Mouse (Mus musculus): ENCODE results near the gene Cfap74. TPM values are rescaled to one million over a fixed set of nuclear protein-coding genes. Genes with fewer than 3 reads are reported as not detected.

Gene Cfap74
- polyA plus RNA-seq, 1 experiment: not detected

GRCm38 (mm10) chr4:155463611-155464010 is 54.6 kb downstream of the Cfap74 start:
- TF ChIP-seq TAL1 (IDR thresholded peaks at IDR 0.05; ENCODE audit: low read length) (no peak), GATA1 (IDR thresholded peaks at IDR 0.05; ENCODE audit: low read length) (no peak)
- H3K4me1 ChIP-seq (ENCODE audit: control insufficient read depth): no peaks in the 10 kb centered on the region; the same call in 1 of the 2 replicates
- no peak overlapping the region for H3K4me3 ChIP-seq (replicated peaks)
- H3K27me3 ChIP-seq (ENCODE audit: control insufficient read depth): peaks cover 4% of the 10 kb centered on the region; the same call in 1 of the 2 replicates
- H3K9me3 ChIP-seq (ENCODE audit: control insufficient read depth, low read length): no peaks in the 10 kb centered on the region
- H3K36me3 ChIP-seq (ENCODE audit: control insufficient read depth): no peaks in the 10 kb centered on the region

DNA sequence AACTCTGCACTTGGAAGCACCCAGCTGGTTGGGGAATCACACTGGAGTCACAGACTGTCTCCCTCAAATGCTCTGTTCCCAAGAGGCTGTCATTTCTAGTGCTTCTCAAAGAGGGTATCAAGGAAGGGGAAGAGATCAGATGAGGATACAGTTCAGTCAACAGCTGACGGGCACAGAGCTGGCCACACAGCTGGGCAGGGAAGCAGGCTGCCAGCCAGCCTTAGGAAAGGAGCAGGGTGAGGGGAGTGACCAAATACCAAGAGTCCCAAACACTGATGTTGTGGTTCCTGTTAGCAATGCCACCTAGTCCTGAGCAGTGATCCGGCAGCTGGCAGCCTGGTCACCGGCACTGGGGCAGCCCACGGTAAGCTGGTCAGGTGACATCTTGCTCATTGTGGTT is 55.1 kb downstream of the Cfap74 start:
- H3K36me3 ChIP-seq (ENCODE audit: control insufficient read depth): no peaks in the 10 kb centered on the region
- no peak overlapping the region for H3K4me3 ChIP-seq (replicated peaks)
- peaks cover 5% of the 10 kb centered on the region for H3K27me3 ChIP-seq (ENCODE audit: control insufficient read depth)
- TF ChIP-seq TAL1 (IDR thresholded peaks at IDR 0.05; ENCODE audit: low read length) (no peak), GATA1 (IDR thresholded peaks at IDR 0.05; ENCODE audit: low read length) (no peak)
- no peaks in the 10 kb centered on the region for H3K9me3 ChIP-seq (ENCODE audit: control insufficient read depth, low read length)
- H3K4me1 ChIP-seq (ENCODE audit: control insufficient read depth): peaks cover 3% of the 10 kb centered on the region

- H3K9me3 ChIP-seq (ENCODE audit: control insufficient read depth, low read length): no peaks in the 10 kb centered on the region
- no peak for TF ChIP-seq GATA1 (IDR thresholded peaks at IDR 0.05; ENCODE audit: low read length)
- peaks cover 9% of the 10 kb centered on the region for H3K4me1 ChIP-seq (ENCODE audit: control insufficient read depth)
- no peaks in the 10 kb centered on the region for H3K36me3 ChIP-seq (ENCODE audit: control insufficient read depth)
- no peak overlapping the region for H3K4me3 ChIP-seq (replicated peaks)
- H3K27me3 ChIP-seq (ENCODE audit: control insufficient read depth): peaks cover 20% of the 10 kb centered on the region
These were observed 56.6 kb downstream of the Cfap74 start for GRCm38 (mm10) chr4:155465607-155466006.

- no peak for TF ChIP-seq TAL1 (IDR thresholded peaks at IDR 0.05; ENCODE audit: low read length)
- no peak for TF ChIP-seq GATA1 (IDR thresholded peaks at IDR 0.05; ENCODE audit: low read length)
- Histone ChIP-seq H3K36me3 (ENCODE audit: control insufficient read depth) (no peaks in the 10 kb centered on the region), H3K4me1 (ENCODE audit: control insufficient read depth) (peaks cover 9% of the 10 kb centered on the region), H3K27me3 (ENCODE audit: control insufficient read depth) (peaks cover 20% of the 10 kb centered on the region), H3K9me3 (ENCODE audit: control insufficient read depth, low read length) (no peaks in the 10 kb centered on the region), H3K4me3 (replicated peaks) (no peak overlapping the region)
These were observed 57.1 kb downstream of the Cfap74 start for GRCm38 (mm10) chr4:155466080-155466479.

GRCm38 (mm10) chr4:155467237-155468010 is 58.4 kb downstream of the Cfap74 start:
- TF ChIP-seq GATA1 (IDR thresholded peaks at IDR 0.05; ENCODE audit: low read length) (no peak), TAL1 (IDR thresholded peaks at IDR 0.05; ENCODE audit: low read length) (no peak)
- Histone ChIP-seq H3K27me3 (ENCODE audit: control insufficient read depth) (peaks cover 21% of the 10 kb centered on the region), H3K36me3 (ENCODE audit: control insufficient read depth) (no peaks in the 10 kb centered on the region), H3K4me3 (replicated peaks) (no peak overlapping the region), H3K9me3 (ENCODE audit: control insufficient read depth, low read length) (no peaks in the 10 kb centered on the region), H3K4me1 (ENCODE audit: control insufficient read depth) (peaks cover 9% of the 10 kb centered on the region)

GRCm38 (mm10) chr4:155468952-155469351 is 60.0 kb downstream of the Cfap74 start, which contains the start of gene Tmem52:
Gene Tmem52 (plus strand): TSS chr4:155469114.
- no peak for TF ChIP-seq TAL1 (IDR thresholded peaks at IDR 0.05; ENCODE audit: low read length)
- Histone ChIP-seq H3K27me3 (ENCODE audit: control insufficient read depth) (peaks cover 23% of the 10 kb centered on the region), H3K9me3 (ENCODE audit: control insufficient read depth, low read length) (no peaks in the 10 kb centered on the region)

GRCm38 (mm10) chr4:155469590-155470262 is 60.7 kb downstream of the Cfap74 start:
- no peaks in the 10 kb centered on the region for H3K36me3 ChIP-seq (ENCODE audit: control insufficient read depth)

More at GRCm38 (mm10) chr4:155468952-155469351, 60.0 kb downstream of the Cfap74 start, which contains the start of gene Tmem52:
- Histone ChIP-seq H3K36me3 (ENCODE audit: control insufficient read depth) (no peaks in the 10 kb centered on the region), H3K4me3 (replicated peaks) (peak within 1 kb of the TSS; percentile 63), H3K4me1 (ENCODE audit: control insufficient read depth) (peaks cover 9% of the 10 kb centered on the region)

DNA sequence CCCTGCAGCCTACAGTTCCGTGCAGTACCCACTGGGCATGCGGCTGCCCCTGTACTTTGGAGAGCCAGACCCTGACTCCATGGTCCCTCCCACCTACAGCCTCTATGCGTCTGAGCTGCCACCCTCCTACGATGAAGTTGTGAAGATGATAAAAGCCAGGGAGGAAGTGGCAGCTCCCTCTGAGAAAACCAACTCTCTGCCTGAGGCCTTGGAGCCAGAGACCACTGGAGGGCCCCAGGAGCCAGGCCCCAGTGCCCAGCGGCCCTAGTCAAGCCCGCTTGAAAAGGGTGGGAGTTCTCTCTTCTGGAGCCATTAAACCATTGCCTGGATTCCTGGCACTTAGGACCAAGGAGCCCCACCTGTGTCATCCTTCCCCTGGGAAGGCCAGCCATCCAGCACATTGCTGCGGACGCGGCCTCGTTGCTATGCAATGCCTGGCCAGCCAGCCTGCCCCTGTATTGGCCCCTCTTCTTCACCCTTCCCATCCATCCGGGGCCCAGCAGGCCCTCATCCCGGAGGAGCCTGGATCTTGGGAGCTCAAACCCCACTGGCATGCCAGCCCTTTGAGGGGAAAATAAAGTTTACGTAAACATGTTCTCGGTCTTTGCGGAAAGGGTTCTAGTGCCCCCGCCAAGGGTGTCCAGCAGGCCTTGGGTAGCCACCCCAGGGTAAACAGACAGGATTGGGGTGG is 61.4 kb downstream of the Cfap74 start:
- Histone ChIP-seq H3K4me3 (replicated peaks) (no peak overlapping the region), H3K4me1 (ENCODE audit: control insufficient read depth) (peaks cover 9% of the 10 kb centered on the region), H3K27me3 (ENCODE audit: control insufficient read depth) (peaks cover 23% of the 10 kb centered on the region), H3K9me3 (ENCODE audit: control insufficient read depth, low read length) (no peaks in the 10 kb centered on the region), H3K36me3 (ENCODE audit: control insufficient read depth) (no peaks in the 10 kb centered on the region)
- TF ChIP-seq GATA1 (IDR thresholded peaks at IDR 0.05; ENCODE audit: low read length) (no peak), TAL1 (IDR thresholded peaks at IDR 0.05; ENCODE audit: low read length) (no peak)

More at GRCm38 (mm10) chr4:155469590-155470262, 60.7 kb downstream of the Cfap74 start:
- no peak for TF ChIP-seq TAL1 (IDR thresholded peaks at IDR 0.05; ENCODE audit: low read length)
- TF ChIP-seq GATA1 (IDR thresholded peaks at IDR 0.05; ENCODE audit: low read length): no peak
- peak overlapping the region; percentile 63 for H3K4me3 ChIP-seq (replicated peaks)
- H3K4me1 ChIP-seq (ENCODE audit: control insufficient read depth): peaks cover 9% of the 10 kb centered on the region
- no peaks in the 10 kb centered on the region for H3K9me3 ChIP-seq (ENCODE audit: control insufficient read depth, low read length)
- peaks cover 23% of the 10 kb centered on the region for H3K27me3 ChIP-seq (ENCODE audit: control insufficient read depth)

GRCm38 (mm10) chr4:155470997-155471396 is 62.0 kb downstream of the Cfap74 start:
- peaks cover 9% of the 10 kb centered on the region for H3K4me1 ChIP-seq (ENCODE audit: control insufficient read depth)
- no peak for TF ChIP-seq GATA1 (IDR thresholded peaks at IDR 0.05; ENCODE audit: low read length)
- TF ChIP-seq TAL1 (IDR thresholded peaks at IDR 0.05; ENCODE audit: low read length): no peak
- H3K4me3 ChIP-seq (replicated peaks): no peak overlapping the region

More at GRCm38 (mm10) chr4:155470997-155471396, 62.0 kb downstream of the Cfap74 start:
- Histone ChIP-seq H3K9me3 (ENCODE audit: control insufficient read depth, low read length) (no peaks in the 10 kb centered on the region), H3K27me3 (ENCODE audit: control insufficient read depth) (peaks cover 23% of the 10 kb centered on the region), H3K36me3 (ENCODE audit: control insufficient read depth) (no peaks in the 10 kb centered on the region)
